In genomic region chr3:95653473-95654034, GRCm38 (mm10) we compare ENCODE assay signal across 9 mouse cellular contexts. TPM values are rescaled to one million over a fixed set of nuclear protein-coding genes. Genes with fewer than 3 reads are reported as not detected.
DNase-seq lines count a peak whose midpoint lies in the region; ATAC-seq and TF ChIP-seq lines count a peak whose summit lies in the region.
"Had no signal": no experiment of that assay in that cellular context is flagged by ENCODE, and none has a peak within 500 bp of the region (broad histone marks: within the 10 kb centered on the region; RNA-seq: fewer than 3 reads in every experiment).

No protein-coding gene starts in this region.

- H3K4me2 ChIP-seq in heart, embryonic 15.5 days: peak overlapping the region; percentile 34; the same call in 1 of the 2 replicates

- no peaks in the 10 kb centered on the region for H3K27me3 ChIP-seq in ES-Bruce4 (ENCODE audit: control insufficient read depth, insufficient read depth, low read length, poor library complexity, severe bottlenecking)
- H3K27me3 ChIP-seq in heart, embryonic 15.5 days: no peaks in the 10 kb centered on the region
- H3K27me3 ChIP-seq in cerebellum, adult 2 months (ENCODE audit: control insufficient read depth, insufficient read depth, low read length): no peaks in the 10 kb centered on the region

- H3K4me3 ChIP-seq in gastrocnemius, adult 2 months: no peak overlapping the region; the same call in 1 of the 2 replicates
- peak overlapping the region; percentile 36 for H3K4me3 ChIP-seq in ES-Bruce4 (ENCODE audit: low read depth, low read length)
- no peak overlapping the region for H3K4me3 ChIP-seq in heart, embryonic 15.5 days
- H3K4me3 ChIP-seq in cerebellum, adult 2 months (replicated peaks; ENCODE audit: insufficient read depth, low read depth, low read length): no peak overlapping the region

- no peaks in the 10 kb centered on the region for H3K36me3 ChIP-seq in ES-Bruce4 (ENCODE audit: control insufficient read depth, insufficient read depth, low read length, poor library complexity, severe bottlenecking)
- no peaks in the 10 kb centered on the region for H3K36me3 ChIP-seq in heart, embryonic 15.5 days

- no peak for ATAC-seq in heart, embryonic 15.5 days (replicated peaks; ENCODE audit: insufficient number of reproducible peaks, insufficient read depth, low FRiP score, low read depth)

- H3K27ac ChIP-seq in gastrocnemius, adult 2 months: peak overlapping the region; percentile 88
- peak overlapping the region; percentile 99 for H3K27ac ChIP-seq in ES-Bruce4 (ENCODE audit: insufficient read depth, low read length)
- peak overlapping the region; percentile 18; the same call in 1 of the 2 replicates for H3K27ac ChIP-seq in heart, embryonic 15.5 days
- no peak overlapping the region for H3K27ac ChIP-seq in cerebellum, adult 2 months (ENCODE audit: insufficient read depth, low read length)

- H3K9me3 ChIP-seq in ES-Bruce4 (replicated peaks; ENCODE audit: control insufficient read depth, insufficient read depth, low read length, poor library complexity, severe bottlenecking): no peaks in the 10 kb centered on the region
- H3K9me3 ChIP-seq in heart, embryonic 15.5 days (replicated peaks): no peaks in the 10 kb centered on the region

- TF ChIP-seq EP300 in ES-Bruce4 (IDR thresholded peaks at IDR 0.05; ENCODE audit: insufficient read depth, low read depth, low read length): peak; percentile 98

- H3K9ac ChIP-seq in ES-Bruce4 (ENCODE audit: low read depth, poor library complexity, severe bottlenecking): peak overlapping the region; percentile 50
- 0 out of 2 replicates have a peak overlapping the region, but pooled peaks have one; percentile 28 for H3K9ac ChIP-seq in heart, embryonic 15.5 days

- 21% methylated on average over 11 of the region's 11 CpGs for WGBS in heart, embryonic 15.5 days
- WGBS in cerebellum, adult 2 months: 39% methylated on average over 11 of the region's 11 CpGs

- TF ChIP-seq POLR2A in ES-Bruce4 (IDR thresholded peaks at IDR 0.05; ENCODE audit: insufficient read depth, low read length): no peak
- TF ChIP-seq POLR2A in cerebellum, adult 2 months (IDR thresholded peaks at IDR 0.05; ENCODE audit: borderline replicate concordance, insufficient read depth, low read length): no peak

- no peak for DNase-seq in gastrocnemius, adult 2 months
- no peak for DNase-seq in gastrocnemius, adult 8-10 months (ENCODE audit: low spot score in 2 of 2)
- peak; percentile 58 for DNase-seq in lung, postnatal 14 days
- DNase-seq in layer of hippocampus, postnatal 36 days: no peak
- no peak for DNase-seq in cerebellum, adult 2 months
- DNase-seq in thymus, postnatal 36 days: no peak
- DNase-seq: thymus, postnatal 25 days had no signal

- no peak for TF ChIP-seq CTCF in gastrocnemius, adult 2 months (IDR thresholded peaks at IDR 0.05)
- no peak for TF ChIP-seq CTCF in ES-Bruce4 (IDR thresholded peaks at IDR 0.05; ENCODE audit: low read depth, low read length)
- TF ChIP-seq CTCF in cerebellum, adult 2 months (IDR thresholded peaks at IDR 0.05; ENCODE audit: borderline replicate concordance, insufficient read depth, low read depth, low read length): no peak

- peaks cover 5% of the 10 kb centered on the region for H3K4me1 ChIP-seq in ES-Bruce4 (ENCODE audit: control insufficient read depth, insufficient read depth, low read length)
- H3K4me1 ChIP-seq in heart, embryonic 15.5 days (replicated peaks): peaks cover 40% of the 10 kb centered on the region
- H3K4me1 ChIP-seq in cerebellum, adult 2 months (ENCODE audit: control insufficient read depth, insufficient read depth, low read length): no peaks in the 10 kb centered on the region

- intact Hi-C loops in gastrocnemius, adult 2 months (cut with DNase I): no loop called here

RNA-seq across cellular contexts. Expression of gene Mcl1, which starts 5.0 kb away (rescaled TPM):
- total RNA-seq in gastrocnemius, adult 2 months (2021): 100 to 1,000 TPM; 110 to 123 TPM
- 100 to 1,000 TPM in 3 of 4 experiments, 10 to 100 TPM in 1; 95.7 to 113 (median 106) TPM for total RNA-seq in gastrocnemius, adult 8-10 months (2022)
- 247 and 264 TPM in 2 replicates for polyA plus RNA-seq in ES-Bruce4 (2011; ENCODE audit: insufficient read depth, insufficient read length, low read depth, missing spikeins)
- polyA plus RNA-seq in heart, embryonic 15.5 days (2015; fragmentation: Nextera tagmentation; extraction: Ambion mirVana): 38.4 and 45.4 TPM in 2 replicates
- 10 to 100 TPM; 60.8 to 61.3 TPM for total RNA-seq in layer of hippocampus, postnatal 36 days (2021)
- 43.6 and 45.4 TPM in 2 replicates for polyA plus RNA-seq in cerebellum, adult 2 months (2012; rRNA removed)

RNA-seq across cellular contexts. Expression of gene Ensa, which starts 28.8 kb away (rescaled TPM):
- 100 to 1,000 TPM in 1 of 2 experiments, 10 to 100 TPM in 1; 97.2 to 102 TPM for total RNA-seq in gastrocnemius, adult 2 months (2021)
- total RNA-seq in gastrocnemius, adult 8-10 months (2022): 100 to 1,000 TPM; 104 to 118 (median 108) TPM
- polyA plus RNA-seq in ES-Bruce4 (2011; ENCODE audit: insufficient read depth, insufficient read length, low read depth, missing spikeins): 67.4 and 68.5 TPM in 2 replicates
- 45.8 and 53.7 TPM in 2 replicates for polyA plus RNA-seq in heart, embryonic 15.5 days (2015; fragmentation: Nextera tagmentation; extraction: Ambion mirVana)
- 100 to 1,000 TPM; 310 TPM for total RNA-seq in layer of hippocampus, postnatal 36 days (2021)
- polyA plus RNA-seq in cerebellum, adult 2 months (2012; rRNA removed): 84.5 and 88.8 TPM in 2 replicates

RNA-seq across cellular contexts. Expression of gene Adamtsl4, which starts 34.2 kb away (rescaled TPM):
- 10 to 100 TPM; 17.2 to 32.0 TPM for total RNA-seq in gastrocnemius, adult 2 months (2021)
- 10 to 100 TPM; 13.8 to 23.4 (median 18.2) TPM for total RNA-seq in gastrocnemius, adult 8-10 months (2022)
- 6.9 and 10.1 TPM in 2 replicates for polyA plus RNA-seq in ES-Bruce4 (2011; ENCODE audit: insufficient read depth, insufficient read length, low read depth, missing spikeins)
- 6.9 and 10.6 TPM in 2 replicates for polyA plus RNA-seq in heart, embryonic 15.5 days (2015; fragmentation: Nextera tagmentation; extraction: Ambion mirVana)
- total RNA-seq in layer of hippocampus, postnatal 36 days (2021): 1 to 10 TPM; 5.0 to 5.1 TPM
- polyA plus RNA-seq in cerebellum, adult 2 months (2012; rRNA removed): 13.5 and 15.9 TPM in 2 replicates
